Mouse (Mus musculus) liver, postnatal 0 days (tissue): Measurements from ENCODE around the gene D5Ertd579e. TPM values are rescaled to one million over a fixed set of nuclear protein-coding genes. Genes with fewer than 3 reads are reported as not detected.

ENCODE experiments used
- ATAC-seq: fragments of 200-750 bp; cut with Nextera tagmentation; 2 replicates; pipeline ENCODE4 v1.8.0; 2017; ENCODE audit warnings: mild to moderate bottlenecking, moderate library complexity
- DNase-seq: peaks from one replicate; pipeline ENCODE4 v3.0.0-alpha.2; 2016
- H3K27ac ChIP-seq: fragments of 300-500 bp; sonication (generic); 2 replicates; pipeline ENCODE4 v1.5.1; 2014; ENCODE audit warnings: antibody characterized with exemption, moderate library complexity, mild to moderate bottlenecking, low read depth
- H3K27me3 ChIP-seq: fragments of 300-500 bp; sonication (generic); 2 replicates; pipeline ENCODE4 v1.6.1; 2014; ENCODE audit warnings: low read length, control low read depth, mixed read lengths; ENCODE audit not compliant: insufficient read depth
- H3K36me3 ChIP-seq: fragments of 300-500 bp; sonication (generic); replicated peaks from 2 replicates; pipeline ENCODE4 v1.6.1; 2014; ENCODE audit warnings: mild to moderate bottlenecking, control low read depth, low read length, moderate library complexity, mixed read lengths; ENCODE audit not compliant: insufficient read depth
- H3K4me1 ChIP-seq: fragments of 300-500 bp; sonication (generic); 2 replicates; pipeline ENCODE4 v1.6.1; 2014; ENCODE audit warnings: antibody characterized with exemption, mild to moderate bottlenecking, control low read depth; ENCODE audit not compliant: insufficient read depth
- H3K4me2 ChIP-seq: fragments of 300-500 bp; sonication (generic); 2 replicates; pipeline ENCODE4 v1.6.1; 2014; ENCODE audit warnings: low read depth, mild to moderate bottlenecking, low read length, moderate library complexity, mixed read lengths
- H3K4me3 ChIP-seq: fragments of 300-500 bp; sonication (generic); 2 replicates; pipeline ENCODE4 v1.5.1; 2014; ENCODE audit warnings: low read depth, low read length
- H3K9ac ChIP-seq: fragments of 300-500 bp; sonication (generic); replicated peaks from 2 replicates; pipeline ENCODE4 v1.6.1; 2014; ENCODE audit warnings: mild to moderate bottlenecking, moderate library complexity
- H3K9me3 ChIP-seq: fragments of 300-500 bp; sonication (generic); 2 replicates; pipeline ENCODE4 v1.6.1; 2016; ENCODE audit warnings: mild to moderate bottlenecking, control low read depth, low read length, mixed read lengths
- CTCF ChIP-seq: sonication (generic); IDR thresholded peaks from 2 replicates; pipeline ENCODE4 v1.5.1; 2016; ENCODE audit warnings: antibody characterized with exemption, low read depth
- EP300 ChIP-seq: IDR thresholded peaks from 2 replicates; pipeline ENCODE4 v1.6.1; 2016; ENCODE audit warnings: antibody characterized with exemption, low read depth, mild to moderate bottlenecking
- WGBS: fragments of 180-500 bp; shearing (Covaris S2); extraction: QIAGEN DNeasy Blood & Tissue Kit; methylation state at CpG from one replicate; pipeline ENCODE4 v1.1.7; 2014; ENCODE audit not compliant: insufficient replicate concordance; 5-methylcytosine and 5-hydroxymethylcytosine counted together
- polyA plus RNA-seq: library from polyadenylated mRNA; unstranded; fragments of >200 nt; fragmentation: Nextera tagmentation; extraction: Ambion mirVana; gene quantifications from 2 replicates; pipeline ENCODE4 v1.2.1, GENCODE M21; 2015

D5Ertd579e gene
- polyA plus RNA-seq, 1 experiment from 2014 or later: 18.5 TPM

GRCm38 (mm10) chr5:36601492-36601891 is 94.3 kb downstream of the D5Ertd579e start:
- H3K9ac ChIP-seq: no peak overlapping the region
- no peak overlapping the region for H3K4me2 ChIP-seq
- H3K27ac ChIP-seq: no peak overlapping the region
- peaks cover 61% of the 10 kb centered on the region for H3K36me3 ChIP-seq
- ATAC-seq (no peak), DNase-seq (no peak)
- no peaks in the 10 kb centered on the region for H3K4me1 ChIP-seq
- no peak for TF ChIP-seq CTCF
- no peak for TF ChIP-seq EP300
- 71% methylated on average over 7 of the region's 7 CpGs for WGBS
- H3K27me3 ChIP-seq: no peaks in the 10 kb centered on the region
- no peaks in the 10 kb centered on the region for H3K9me3 ChIP-seq
- H3K4me3 ChIP-seq: no peak overlapping the region

DNA sequence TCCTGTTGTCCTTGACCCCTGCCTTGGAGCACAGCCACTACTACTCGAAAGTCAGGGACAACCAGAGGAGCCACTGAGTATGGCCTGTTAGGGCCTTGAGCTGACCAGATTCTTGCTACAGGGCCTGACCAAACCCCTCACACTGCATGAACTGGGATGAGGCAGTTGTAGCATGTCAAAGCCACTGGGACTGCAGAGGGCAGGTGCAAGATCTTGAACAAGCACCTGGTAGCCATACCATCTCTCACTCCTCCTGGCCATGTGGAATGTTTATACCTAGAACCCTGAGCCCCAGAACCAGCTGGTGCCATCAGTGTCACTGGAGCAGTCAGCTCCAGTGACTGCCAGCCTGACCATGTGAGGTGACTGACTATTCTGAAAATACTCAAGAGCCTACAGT is 96.9 kb downstream of the D5Ertd579e start:
- H3K27me3 ChIP-seq: no peaks in the 10 kb centered on the region
- no peaks in the 10 kb centered on the region for H3K9me3 ChIP-seq
- no peak overlapping the region for H3K4me3 ChIP-seq
- H3K36me3 ChIP-seq: peaks cover 40% of the 10 kb centered on the region
- no peak overlapping the region for H3K4me2 ChIP-seq
- WGBS: 93% methylated on average over 1 of the region's 1 CpGs
- H3K4me1 ChIP-seq: no peaks in the 10 kb centered on the region
- no peak overlapping the region for H3K9ac ChIP-seq
- TF ChIP-seq CTCF: no peak
- ATAC-seq: no peak
- no peak overlapping the region for H3K27ac ChIP-seq
- DNase-seq: no peak

GRCm38 (mm10) chr5:36597653-36598052 is 98.2 kb downstream of the D5Ertd579e start:
- H3K9ac ChIP-seq: no peak overlapping the region
- H3K4me3 ChIP-seq: no peak overlapping the region
- H3K27ac ChIP-seq: no peak overlapping the region
- 20% methylated on average over 4 of the region's 4 CpGs for WGBS
- no peaks in the 10 kb centered on the region for H3K9me3 ChIP-seq
- TF ChIP-seq CTCF: peak; percentile 52
- no peak for TF ChIP-seq EP300
- ATAC-seq: no peak; the same call in 1 of the 2 replicates
- peaks cover 27% of the 10 kb centered on the region for H3K36me3 ChIP-seq
- H3K27me3 ChIP-seq: no peaks in the 10 kb centered on the region
- no peak overlapping the region for H3K4me2 ChIP-seq
- H3K4me1 ChIP-seq: no peaks in the 10 kb centered on the region
- no peak for DNase-seq

- ATAC-seq: no peak
- no peak overlapping the region for H3K27ac ChIP-seq
- WGBS: 60% methylated on average over 5 of the region's 5 CpGs
- TF ChIP-seq CTCF (no peak), EP300 (no peak)
- H3K4me1 ChIP-seq: no peaks in the 10 kb centered on the region
- H3K9me3 ChIP-seq: no peaks in the 10 kb centered on the region
- H3K9ac ChIP-seq: no peak overlapping the region
- no peak overlapping the region for H3K4me3 ChIP-seq
- DNase-seq: no peak
- peaks cover 14% of the 10 kb centered on the region for H3K36me3 ChIP-seq
- no peaks in the 10 kb centered on the region for H3K27me3 ChIP-seq
- no peak overlapping the region for H3K4me2 ChIP-seq
These were observed 99.6 kb downstream of the D5Ertd579e start for GRCm38 (mm10) chr5:36596225-36596624.

GRCm38 (mm10) chr5:36595115-36595514 is 100.7 kb downstream of the D5Ertd579e start:
- Histone ChIP-seq H3K9me3 (no peaks in the 10 kb centered on the region), H3K4me1 (no peaks in the 10 kb centered on the region), H3K4me2 (no peak overlapping the region), H3K4me3 (no peak overlapping the region), H3K27ac (no peak overlapping the region), H3K9ac (no peak overlapping the region), H3K27me3 (no peaks in the 10 kb centered on the region), H3K36me3 (peaks cover 10% of the 10 kb centered on the region)
- no peak for TF ChIP-seq EP300
- peak; percentile 24 for TF ChIP-seq CTCF
- DNase-seq (no peak), ATAC-seq (no peak)
- WGBS: 20% methylated on average over 3 of the region's 3 CpGs

- Histone ChIP-seq H3K4me3 (no peak overlapping the region), H3K4me1 (no peaks in the 10 kb centered on the region), H3K27me3 (no peaks in the 10 kb centered on the region), H3K4me2 (no peak overlapping the region), H3K9ac (no peak overlapping the region), H3K27ac (no peak overlapping the region), H3K36me3 (0 out of 2 replicates have a peak, but pooled peaks cover 2% of the 10 kb centered on the region), H3K9me3 (no peaks in the 10 kb centered on the region)
- DNase-seq (no peak), ATAC-seq (no peak)
- TF ChIP-seq EP300: no peak
- no peak for TF ChIP-seq CTCF
- WGBS: 81% methylated on average over 3 of the region's 3 CpGs
These were observed 101.5 kb downstream of the D5Ertd579e start for GRCm38 (mm10) chr5:36594344-36594743.

DNA sequence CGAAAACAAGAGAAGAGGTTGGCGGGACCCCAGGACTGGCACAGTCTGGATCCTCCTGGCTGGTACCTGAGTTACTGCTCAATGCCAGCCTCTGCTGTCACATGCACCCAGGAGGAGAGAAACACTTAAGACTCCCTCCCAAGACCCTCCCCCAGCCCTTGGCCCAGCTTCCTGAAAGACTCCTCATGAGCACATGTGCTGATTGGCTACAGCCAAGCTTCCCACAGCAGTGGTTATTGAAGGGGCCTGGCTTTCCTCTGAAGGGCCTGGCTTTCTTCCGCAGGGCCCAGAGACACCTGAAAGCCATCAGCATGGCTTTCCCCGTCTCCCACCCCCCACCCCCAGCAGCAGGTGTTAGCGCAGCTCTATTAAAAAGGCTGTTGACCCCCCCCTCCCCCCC is 102.6 kb downstream of the D5Ertd579e start, which contains the start of gene Tbc1d14:
Gene Tbc1d14, minus strand, starts transcription at position 101 of the 400 bp plus-strand sequence.
- H3K27ac ChIP-seq: no peak within 1 kb of the TSS
- no peak within 1 kb of the TSS for H3K4me2 ChIP-seq
- 75% methylated on average over 5 of the region's 5 CpGs for WGBS
- no peaks in the 10 kb centered on the region for H3K27me3 ChIP-seq
- H3K36me3 ChIP-seq: no peaks in the 10 kb centered on the region
- DNase-seq (no peak), ATAC-seq (no peak)
- no peaks in the 10 kb centered on the region for H3K4me1 ChIP-seq
- H3K9me3 ChIP-seq: no peaks in the 10 kb centered on the region
- no peak within 1 kb of the TSS for H3K4me3 ChIP-seq
- no peak within 1 kb of the TSS for H3K9ac ChIP-seq
- TF ChIP-seq CTCF (no peak), EP300 (no peak)
